Mouse (Mus musculus): ENCODE data around the gene Zfp874a. TPM values are rescaled to one million over a fixed set of nuclear protein-coding genes. Genes with fewer than 3 reads are reported as not detected.
"Not testable (repeated sequence)": the region's sequence is repeated elsewhere in the genome, so short reads cannot be mapped to it uniquely, and the experiment has no call there.

Zfp874a gene
- polyA plus RNA-seq, 1 experiment from 2014 or later: 9.5 TPM

DNA sequence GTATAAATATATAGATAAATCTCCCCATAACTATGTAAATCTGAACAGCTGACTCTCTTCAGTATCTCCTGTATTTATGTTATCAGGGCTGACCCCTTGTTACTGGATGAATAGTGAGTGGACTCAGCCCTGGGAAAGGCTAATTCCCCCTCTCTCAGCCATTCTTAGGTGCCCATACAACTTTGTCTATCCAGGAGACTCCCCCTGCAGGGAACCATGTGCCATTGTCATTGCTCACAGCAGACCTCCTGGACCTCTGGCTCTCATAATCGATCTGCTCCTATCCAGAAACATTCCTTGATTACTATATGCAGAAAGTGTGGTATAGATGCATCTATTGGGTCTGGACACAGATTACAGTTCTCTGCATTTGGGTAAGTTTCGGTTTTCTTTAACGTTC is 34.6 kb downstream of the Zfp874a start:
- Histone ChIP-seq H3K36me3 (ENCODE audit: control insufficient read depth, insufficient read depth, low read length) (no peaks in the 10 kb centered on the region), H3K9me3 (ENCODE audit: control insufficient read depth, low read length) (no peaks in the 10 kb centered on the region), H3K4me1 (ENCODE audit: control insufficient read depth, insufficient read depth, low read length) (no peaks in the 10 kb centered on the region), H3K27ac (replicated peaks; ENCODE audit: low read depth, low read length) (no peak overlapping the region), H3K9ac (ENCODE audit: low read length) (no peak overlapping the region), H3K4me2 (ENCODE audit: low read depth, severe bottlenecking) (no peak overlapping the region), H3K27me3 (ENCODE audit: control insufficient read depth, insufficient read depth, low read length) (no peaks in the 10 kb centered on the region), H3K4me3 (ENCODE audit: low read depth, low read length) (no peak overlapping the region)
- ATAC-seq (ENCODE audit: insufficient number of reproducible peaks, low FRiP score, low TSS enrichment, low read depth): no peak
- no peak for DNase-seq (ENCODE audit: low spot score)
- WGBS: 90% methylated on average over 3 of the region's 3 CpGs

DNA sequence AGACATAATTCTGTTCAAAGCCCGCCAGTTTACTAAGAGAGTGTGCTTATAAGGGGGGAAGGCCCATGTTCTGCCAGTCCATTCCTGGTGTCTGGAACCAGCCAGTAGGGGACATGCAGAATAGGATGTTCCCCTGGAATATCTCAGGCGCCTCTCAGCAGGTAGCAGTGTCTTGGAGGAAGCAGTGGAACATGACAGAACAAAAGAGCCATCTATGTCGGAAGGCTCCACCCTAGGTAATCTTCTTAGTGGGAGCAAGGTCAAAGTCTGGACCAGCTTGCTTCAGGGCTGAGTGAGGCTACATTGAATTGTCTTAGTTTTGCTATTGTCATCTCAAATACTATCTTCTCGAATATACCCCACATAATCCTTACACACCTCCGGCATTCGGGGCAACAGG is 35.7 kb downstream of the Zfp874a start:
- Histone ChIP-seq H3K4me3 (ENCODE audit: low read depth, low read length) (no peak overlapping the region), H3K9me3 (ENCODE audit: control insufficient read depth, low read length) (no peaks in the 10 kb centered on the region), H3K27me3 (ENCODE audit: control insufficient read depth, insufficient read depth, low read length) (no peaks in the 10 kb centered on the region), H3K9ac (ENCODE audit: low read length) (no peak overlapping the region), H3K4me2 (ENCODE audit: low read depth, severe bottlenecking) (no peak overlapping the region), H3K27ac (replicated peaks; ENCODE audit: low read depth, low read length) (no peak overlapping the region), H3K4me1 (ENCODE audit: control insufficient read depth, insufficient read depth, low read length) (no peaks in the 10 kb centered on the region), H3K36me3 (ENCODE audit: control insufficient read depth, insufficient read depth, low read length) (no peaks in the 10 kb centered on the region)
- ATAC-seq (ENCODE audit: insufficient number of reproducible peaks, low FRiP score, low TSS enrichment, low read depth) (no peak), DNase-seq (ENCODE audit: low spot score) (no peak)
- 91% methylated on average over 6 of the region's 6 CpGs for WGBS

DNA sequence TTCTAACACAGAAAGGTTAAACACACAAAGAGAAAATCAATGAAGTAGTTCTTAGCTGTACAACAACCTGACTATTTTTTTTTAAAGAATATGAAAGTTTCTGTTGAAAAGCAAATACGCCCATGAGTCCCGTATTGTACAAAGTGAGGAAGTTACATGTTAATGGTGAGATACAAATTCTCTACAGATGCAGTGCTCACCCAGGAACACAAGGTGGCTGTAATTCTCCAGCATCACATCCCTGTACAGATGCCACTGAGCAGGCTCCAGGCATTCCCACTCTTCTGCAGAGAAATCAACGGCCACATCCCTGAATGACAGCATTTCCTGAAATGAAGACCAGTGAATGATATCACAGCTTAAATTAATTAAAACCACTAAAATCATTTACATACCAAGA is 37.8 kb downstream of the Zfp874a start:
- H3K27me3 ChIP-seq (ENCODE audit: control insufficient read depth, insufficient read depth, low read length); H3K9me3 ChIP-seq (ENCODE audit: control insufficient read depth, low read length); H3K4me3 ChIP-seq (ENCODE audit: low read depth, low read length); H3K4me1 ChIP-seq (ENCODE audit: control insufficient read depth, insufficient read depth, low read length); H3K9ac ChIP-seq (ENCODE audit: low read length); DNase-seq (ENCODE audit: low spot score); H3K36me3 ChIP-seq (ENCODE audit: control insufficient read depth, insufficient read depth, low read length); ATAC-seq (ENCODE audit: insufficient number of reproducible peaks, low FRiP score, low TSS enrichment, low read depth); H3K27ac ChIP-seq (replicated peaks; ENCODE audit: low read depth, low read length); H3K4me2 ChIP-seq (ENCODE audit: low read depth, severe bottlenecking): not testable (repeated sequence)
- WGBS: 79% methylated on average over 3 of the region's 3 CpGs

DNA sequence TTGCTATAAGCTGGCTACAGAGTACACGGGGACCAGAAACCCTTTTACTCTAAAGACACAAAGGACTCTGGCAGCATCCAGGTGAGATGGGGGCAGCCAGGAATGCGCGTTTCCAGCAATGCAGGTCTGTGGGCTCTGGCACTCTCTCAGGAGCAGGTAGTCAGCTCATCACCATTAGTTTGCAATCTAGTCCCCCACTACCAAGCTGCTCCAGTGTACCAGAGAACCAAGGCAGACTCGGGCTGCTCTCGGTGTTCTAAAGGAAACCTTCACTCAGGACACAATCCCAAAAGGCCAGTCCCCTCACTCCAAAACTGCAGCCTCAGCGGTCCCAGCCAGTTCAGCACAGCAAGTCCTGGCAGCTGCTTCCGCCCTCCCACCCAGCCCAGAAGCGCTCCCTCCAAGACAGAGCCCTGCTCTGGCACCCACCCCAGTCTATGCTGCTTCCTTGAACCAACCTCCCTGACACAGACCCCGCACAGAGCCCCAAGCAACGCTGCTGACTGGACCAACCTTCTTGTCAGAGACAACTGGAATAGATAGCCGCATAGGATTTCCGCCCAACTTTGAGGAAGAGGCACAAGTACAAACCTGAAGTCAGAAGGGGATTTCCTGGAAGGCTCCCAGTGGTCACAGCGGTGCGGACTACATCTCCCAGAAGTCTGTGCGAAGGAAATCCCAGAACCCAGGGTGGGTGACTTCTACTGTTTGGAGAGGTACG is 52.1 kb downstream of the Zfp874a start, which contains the start of gene Zfp429:
Zfp429 (minus strand) TSS at position 637 of the 721 bp plus-strand sequence.
- H3K9ac ChIP-seq (ENCODE audit: low read length): 0 out of 2 replicates have a peak within 1 kb of the TSS, but pooled peaks have one; percentile 24
- H3K4me1 ChIP-seq (ENCODE audit: control insufficient read depth, insufficient read depth, low read length); H3K27me3 ChIP-seq (ENCODE audit: control insufficient read depth, insufficient read depth, low read length); H3K27ac ChIP-seq (replicated peaks; ENCODE audit: low read depth, low read length); H3K36me3 ChIP-seq (ENCODE audit: control insufficient read depth, insufficient read depth, low read length); H3K9me3 ChIP-seq (ENCODE audit: control insufficient read depth, low read length): not testable (repeated sequence)
- DNase-seq (ENCODE audit: low spot score) (peak; percentile 83), ATAC-seq (ENCODE audit: insufficient number of reproducible peaks, low FRiP score, low TSS enrichment, low read depth) (peak; percentile 93)
- peak within 1 kb of the TSS; percentile 54 for H3K4me2 ChIP-seq (ENCODE audit: low read depth, severe bottlenecking)
- WGBS: 4% methylated on average over 14 of the region's 16 CpGs
- H3K4me3 ChIP-seq (ENCODE audit: low read depth, low read length): peak within 1 kb of the TSS; percentile 47

DNA sequence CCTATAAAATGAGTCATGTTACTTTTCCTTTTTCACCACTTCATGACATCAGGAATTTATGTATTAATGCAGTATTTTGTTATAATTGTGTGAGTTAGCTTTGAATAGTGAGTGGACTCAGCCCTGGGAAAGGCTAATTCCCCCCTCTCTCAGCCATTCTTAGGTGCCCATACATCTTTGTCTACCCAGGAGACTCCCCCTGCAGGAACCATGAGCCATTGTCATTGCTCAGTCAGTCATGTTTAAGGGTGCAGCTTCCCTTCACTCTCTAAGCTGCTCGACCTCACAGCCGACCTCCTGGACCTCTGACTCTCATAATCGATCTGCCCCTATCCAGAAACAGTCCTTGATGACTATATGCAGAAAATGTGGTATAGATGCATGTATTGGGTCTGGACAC is 75.2 kb downstream of the Zfp874a start:
- not testable (repeated sequence) for DNase-seq (ENCODE audit: low spot score); ATAC-seq (ENCODE audit: insufficient number of reproducible peaks, low FRiP score, low TSS enrichment, low read depth); H3K4me1 ChIP-seq (ENCODE audit: control insufficient read depth, insufficient read depth, low read length); H3K27ac ChIP-seq (replicated peaks; ENCODE audit: low read depth, low read length); H3K9me3 ChIP-seq (ENCODE audit: control insufficient read depth, low read length); H3K36me3 ChIP-seq (ENCODE audit: control insufficient read depth, insufficient read depth, low read length); H3K4me3 ChIP-seq (ENCODE audit: low read depth, low read length); H3K4me2 ChIP-seq (ENCODE audit: low read depth, severe bottlenecking); H3K9ac ChIP-seq (ENCODE audit: low read length); H3K27me3 ChIP-seq (ENCODE audit: control insufficient read depth, insufficient read depth, low read length)
- WGBS: 75% methylated on average over 3 of the region's 3 CpGs

DNA sequence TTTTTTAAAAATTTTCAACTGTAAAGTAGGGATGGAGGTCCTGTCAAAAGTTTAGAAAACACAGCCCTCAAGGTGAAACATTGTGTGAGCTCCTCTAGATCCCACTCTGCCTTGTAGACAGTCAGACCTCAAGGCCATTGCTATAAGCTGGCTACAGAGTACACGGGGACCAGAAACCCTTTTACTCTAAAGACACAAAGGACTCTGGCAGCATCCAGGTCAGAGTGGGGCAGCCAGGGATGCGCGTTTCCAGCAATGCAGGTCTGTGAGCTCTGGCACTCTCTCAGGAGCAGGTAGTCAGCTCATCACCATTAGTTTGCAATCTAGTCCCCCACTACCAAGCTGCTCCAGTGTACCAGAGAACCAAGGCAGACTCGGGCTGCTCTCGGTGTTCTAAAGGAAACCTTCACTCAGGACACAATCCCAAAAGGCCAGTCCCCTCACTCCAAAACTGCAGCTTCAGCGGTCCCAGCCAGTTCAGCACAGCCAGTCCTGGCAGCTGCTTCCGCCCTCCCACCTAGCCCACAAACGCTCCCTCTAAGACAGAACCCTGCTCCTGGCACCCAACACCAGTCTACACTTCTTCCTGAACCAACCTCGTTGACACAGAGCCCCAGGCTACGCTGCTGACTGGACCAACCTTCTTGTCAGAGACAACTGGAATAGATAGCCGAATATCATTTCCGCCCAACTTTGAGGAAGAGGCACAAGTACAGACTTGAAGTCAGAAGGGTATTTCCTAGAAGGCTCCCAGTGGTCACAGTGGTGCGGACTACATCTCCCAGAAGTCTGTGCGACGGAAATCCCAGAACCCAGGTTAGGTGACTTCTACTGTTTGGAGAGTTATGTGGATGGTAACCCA is 76.1 kb downstream of the Zfp874a start, which contains the start of the genes Gm28041 and Zfp456:
Gm28041 (minus strand) TSS at position 684 of the 862 bp plus-strand sequence.
Zfp456 (minus strand) TSS at position 761 of the 862 bp plus-strand sequence.
- H3K27ac ChIP-seq (replicated peaks; ENCODE audit: low read depth, low read length); H3K4me1 ChIP-seq (ENCODE audit: control insufficient read depth, insufficient read depth, low read length); H3K36me3 ChIP-seq (ENCODE audit: control insufficient read depth, insufficient read depth, low read length); H3K9me3 ChIP-seq (ENCODE audit: control insufficient read depth, low read length); H3K9ac ChIP-seq (ENCODE audit: low read length); H3K27me3 ChIP-seq (ENCODE audit: control insufficient read depth, insufficient read depth, low read length): not testable (repeated sequence)
- peak; percentile 93 for ATAC-seq (ENCODE audit: insufficient number of reproducible peaks, low FRiP score, low TSS enrichment, low read depth)
- peak; percentile 80 for DNase-seq (ENCODE audit: low spot score)
- peak within 1 kb of the TSS; percentile 29; the same call in 1 of the 2 replicates for H3K4me3 ChIP-seq (ENCODE audit: low read depth, low read length)
- H3K4me2 ChIP-seq (ENCODE audit: low read depth, severe bottlenecking): peak within 1 kb of the TSS; percentile 48
- WGBS: 21% methylated on average over 13 of the region's 15 CpGs

Other genes with a start within 250 kb of the Zfp874a start
- 1.7 and 2.2 TPM in 2 replicates for gene Zfp458, start 173.2 kb downstream of the Zfp874a start, polyA plus RNA-seq (2014; fragmentation: Nextera tagmentation; extraction: Ambion mirVana)
- gene Zfp457, start 145.1 kb downstream of the Zfp874a start, polyA plus RNA-seq (2014; fragmentation: Nextera tagmentation; extraction: Ambion mirVana): 0.27 and 0.54 TPM in 2 replicates
- 1.9 and 2.8 TPM in 2 replicates for gene Zfp595, start 119.1 kb downstream of the Zfp874a start, polyA plus RNA-seq (2014; fragmentation: Nextera tagmentation; extraction: Ambion mirVana)
- gene Gm28044, start 91.1 kb downstream of the Zfp874a start, polyA plus RNA-seq (2014; fragmentation: Nextera tagmentation; extraction: Ambion mirVana): not detected in 2 replicates
- 1.1 and 1.2 TPM in 2 replicates for gene Zfp953, start 91.0 kb downstream of the Zfp874a start, polyA plus RNA-seq (2014; fragmentation: Nextera tagmentation; extraction: Ambion mirVana)
- 0.59 TPM in 1 of 2 replicates, not detected in the other for gene Gm28041, start 75.9 kb downstream of the Zfp874a start, polyA plus RNA-seq (2014; fragmentation: Nextera tagmentation; extraction: Ambion mirVana)
- 1.2 and 1.5 TPM in 2 replicates for gene Zfp456, start 75.8 kb downstream of the Zfp874a start, polyA plus RNA-seq (2014; fragmentation: Nextera tagmentation; extraction: Ambion mirVana)
- 4.3 and 5.4 TPM in 2 replicates for gene Zfp429, start 51.8 kb downstream of the Zfp874a start, polyA plus RNA-seq (2014; fragmentation: Nextera tagmentation; extraction: Ambion mirVana)
- 1.2 and 1.3 TPM in 2 replicates for gene Zfp459, start 30.2 kb downstream of the Zfp874a start, polyA plus RNA-seq (2014; fragmentation: Nextera tagmentation; extraction: Ambion mirVana)
- gene Zfp874b, start 32.6 kb upstream of the Zfp874a start, polyA plus RNA-seq (2014; fragmentation: Nextera tagmentation; extraction: Ambion mirVana): 1.7 and 2.6 TPM in 2 replicates
- gene Zfp58, start 48.9 kb upstream of the Zfp874a start, polyA plus RNA-seq (2014; fragmentation: Nextera tagmentation; extraction: Ambion mirVana): 19.5 and 19.6 TPM in 2 replicates
- not detected in 2 replicates for gene Gm26965, start 74.5 kb upstream of the Zfp874a start, polyA plus RNA-seq (2014; fragmentation: Nextera tagmentation; extraction: Ambion mirVana)
- 26.8 and 32.8 TPM in 2 replicates for gene Zfp87, start 74.6 kb upstream of the Zfp874a start, polyA plus RNA-seq (2014; fragmentation: Nextera tagmentation; extraction: Ambion mirVana)
- 18.7 and 20.0 TPM in 2 replicates for gene Zfp748, start 102.2 kb upstream of the Zfp874a start, polyA plus RNA-seq (2014; fragmentation: Nextera tagmentation; extraction: Ambion mirVana)
- 5.1 and 5.8 TPM in 2 replicates for gene Zfp729b, start 158.1 kb upstream of the Zfp874a start, polyA plus RNA-seq (2014; fragmentation: Nextera tagmentation; extraction: Ambion mirVana)
- not detected in 2 replicates for gene Gm49345, start 186.1 kb upstream of the Zfp874a start, polyA plus RNA-seq (2014; fragmentation: Nextera tagmentation; extraction: Ambion mirVana)
- 2.7 and 3.7 TPM in 2 replicates for gene Zfp729a, start 186.2 kb upstream of the Zfp874a start, polyA plus RNA-seq (2014; fragmentation: Nextera tagmentation; extraction: Ambion mirVana)
- gene Zfp738, start 235.4 kb upstream of the Zfp874a start, polyA plus RNA-seq (2014; fragmentation: Nextera tagmentation; extraction: Ambion mirVana): 14.0 and 14.2 TPM in 2 replicates